Mouse (Mus musculus): ENCODE data around the gene Gm11549. TPM values are rescaled to one million over a fixed set of nuclear protein-coding genes. Genes with fewer than 3 reads are reported as not detected.

Gm11549 gene
- polyA plus RNA-seq (2015; fragmentation: Nextera tagmentation; extraction: Ambion mirVana), result not detected in 2 replicates

- H3K4me2 ChIP-seq (ENCODE audit: low read depth, low read length), result peak within 1 kb of the TSS; percentile 57
- H3K36me3 ChIP-seq (ENCODE audit: control insufficient read depth, insufficient read depth), result no peaks in the 10 kb centered on the region
- ATAC-seq (ENCODE audit: low read depth), result no peak
- peak within 1 kb of the TSS; percentile 46 for H3K4me3 ChIP-seq (ENCODE audit: low read depth, low read length)
- 1% methylated on average over 51 of the region's 51 CpGs for WGBS (ENCODE audit: insufficient replicate concordance)
- H3K9me3 ChIP-seq (replicated peaks; ENCODE audit: control insufficient read depth, low read length), result no peaks in the 10 kb centered on the region
- H3K27me3 ChIP-seq (ENCODE audit: control insufficient read depth, insufficient read depth, low read depth, low read length), result peaks cover 27% of the 10 kb centered on the region
- no peak within 1 kb of the TSS for H3K9ac ChIP-seq (ENCODE audit: low read depth, low read length)
- H3K4me1 ChIP-seq (ENCODE audit: control insufficient read depth, low read depth, low read length), result no peaks in the 10 kb centered on the region
- H3K27ac ChIP-seq (ENCODE audit: low read length), result no peak within 1 kb of the TSS
These were observed at the start of gene Gm11549 for GRCm38 (mm10) chr3:36521073-36522060. Gene Gm11549 (minus strand): TSS chr3:36521813.

GRCm38 (mm10) chr3:36569836-36570235, 48.2 kb upstream of the Gm11549 start:
- peaks cover 19% of the 10 kb centered on the region for H3K4me1 ChIP-seq (ENCODE audit: control insufficient read depth, low read depth, low read length)
- no peaks in the 10 kb centered on the region for H3K9me3 ChIP-seq (replicated peaks; ENCODE audit: control insufficient read depth, low read length)
- WGBS (ENCODE audit: insufficient replicate concordance), result 23% methylated on average over 5 of the region's 5 CpGs
- no peaks in the 10 kb centered on the region for H3K27me3 ChIP-seq (ENCODE audit: control insufficient read depth, insufficient read depth, low read depth, low read length)
- peak; percentile 56 for ATAC-seq (ENCODE audit: low read depth)
- H3K4me3 ChIP-seq (ENCODE audit: low read depth, low read length), result peak overlapping the region; percentile 100
- H3K4me2 ChIP-seq (ENCODE audit: low read depth, low read length), result peak overlapping the region; percentile 65
- H3K36me3 ChIP-seq (ENCODE audit: control insufficient read depth, insufficient read depth), result peaks cover 48% of the 10 kb centered on the region
- peak overlapping the region; percentile 100 for H3K9ac ChIP-seq (ENCODE audit: low read depth, low read length)
- peak overlapping the region; percentile 93 for H3K27ac ChIP-seq (ENCODE audit: low read length)

GRCm38 (mm10) chr3:36563666-36564065, 42.1 kb upstream of the Gm11549 start:
- Histone ChIP-seq H3K9ac (ENCODE audit: low read depth, low read length) (no peak overlapping the region), H3K27ac (ENCODE audit: low read length) (no peak overlapping the region), H3K9me3 (replicated peaks; ENCODE audit: control insufficient read depth, low read length) (no peaks in the 10 kb centered on the region), H3K4me3 (ENCODE audit: low read depth, low read length) (no peak overlapping the region), H3K4me2 (ENCODE audit: low read depth, low read length) (no peak overlapping the region), H3K27me3 (ENCODE audit: control insufficient read depth, insufficient read depth, low read depth, low read length) (no peaks in the 10 kb centered on the region), H3K4me1 (ENCODE audit: control insufficient read depth, low read depth, low read length) (peaks cover 14% of the 10 kb centered on the region), H3K36me3 (ENCODE audit: control insufficient read depth, insufficient read depth) (peaks cover 59% of the 10 kb centered on the region)
- ATAC-seq (ENCODE audit: low read depth), result no peak
- WGBS (ENCODE audit: insufficient replicate concordance), result 89% methylated on average over 3 of the region's 3 CpGs

- WGBS (ENCODE audit: insufficient replicate concordance), result 58% methylated on average over 4 of the region's 4 CpGs
- peak; percentile 98 for ATAC-seq (ENCODE audit: low read depth)
- H3K4me1 ChIP-seq (ENCODE audit: control insufficient read depth, low read depth, low read length), result peaks cover 9% of the 10 kb centered on the region
- H3K27me3 ChIP-seq (ENCODE audit: control insufficient read depth, insufficient read depth, low read depth, low read length), result no peaks in the 10 kb centered on the region
- H3K36me3 ChIP-seq (ENCODE audit: control insufficient read depth, insufficient read depth), result peaks cover 41% of the 10 kb centered on the region
- no peak overlapping the region for H3K4me3 ChIP-seq (ENCODE audit: low read depth, low read length)
- H3K27ac ChIP-seq (ENCODE audit: low read length), result no peak overlapping the region
- H3K4me2 ChIP-seq (ENCODE audit: low read depth, low read length), result no peak overlapping the region
- no peak overlapping the region for H3K9ac ChIP-seq (ENCODE audit: low read depth, low read length)
- H3K9me3 ChIP-seq (replicated peaks; ENCODE audit: control insufficient read depth, low read length), result no peaks in the 10 kb centered on the region
These were observed 38.0 kb upstream of the Gm11549 start for GRCm38 (mm10) chr3:36559606-36560005.

GRCm38 (mm10) chr3:36557601-36558000, 36.0 kb upstream of the Gm11549 start:
- Histone ChIP-seq H3K9me3 (replicated peaks; ENCODE audit: control insufficient read depth, low read length) (no peaks in the 10 kb centered on the region), H3K27ac (ENCODE audit: low read length) (no peak overlapping the region), H3K27me3 (ENCODE audit: control insufficient read depth, insufficient read depth, low read depth, low read length) (no peaks in the 10 kb centered on the region), H3K4me3 (ENCODE audit: low read depth, low read length) (no peak overlapping the region), H3K9ac (ENCODE audit: low read depth, low read length) (no peak overlapping the region), H3K4me1 (ENCODE audit: control insufficient read depth, low read depth, low read length) (peaks cover 9% of the 10 kb centered on the region), H3K4me2 (ENCODE audit: low read depth, low read length) (no peak overlapping the region), H3K36me3 (ENCODE audit: control insufficient read depth, insufficient read depth) (peaks cover 30% of the 10 kb centered on the region)
- 78% methylated on average over 1 of the region's 1 CpGs for WGBS (ENCODE audit: insufficient replicate concordance)
- ATAC-seq (ENCODE audit: low read depth), result no peak

- ATAC-seq (ENCODE audit: low read depth), result peak; percentile 97
- Histone ChIP-seq H3K4me3 (ENCODE audit: low read depth, low read length) (peak within 1 kb of the TSS; percentile 93), H3K27me3 (ENCODE audit: control insufficient read depth, insufficient read depth, low read depth, low read length) (peaks cover 4% of the 10 kb centered on the region), H3K4me1 (ENCODE audit: control insufficient read depth, low read depth, low read length) (peaks cover 10% of the 10 kb centered on the region), H3K27ac (ENCODE audit: low read length) (peak within 1 kb of the TSS; percentile 44; the same call in 1 of the 2 replicates), H3K4me2 (ENCODE audit: low read depth, low read length) (peak within 1 kb of the TSS; percentile 91), H3K9ac (ENCODE audit: low read depth, low read length) (peak within 1 kb of the TSS; percentile 85), H3K36me3 (ENCODE audit: control insufficient read depth, insufficient read depth) (peaks cover 18% of the 10 kb centered on the region), H3K9me3 (replicated peaks; ENCODE audit: control insufficient read depth, low read length) (no peaks in the 10 kb centered on the region)
- WGBS (ENCODE audit: insufficient replicate concordance), result under 1% methylated on average over 39 of the region's 39 CpGs
These were observed 30.9 kb upstream of the Gm11549 start, which contains the start of gene Exosc9 for GRCm38 (mm10) chr3:36552406-36553047. Gene Exosc9 (plus strand): TSS chr3:36552606.

- H3K27me3 ChIP-seq (ENCODE audit: control insufficient read depth, insufficient read depth, low read depth, low read length), result peaks cover 4% of the 10 kb centered on the region
- peak overlapping the region; percentile 93 for H3K4me3 ChIP-seq (ENCODE audit: low read depth, low read length)
- peak; percentile 8; the same call in 1 of the 2 replicates for ATAC-seq (ENCODE audit: low read depth)
- 0 out of 2 replicates have a peak overlapping the region, but pooled peaks have one; percentile 26 for H3K27ac ChIP-seq (ENCODE audit: low read length)
- H3K9ac ChIP-seq (ENCODE audit: low read depth, low read length), result peak overlapping the region; percentile 16; the same call in 1 of the 2 replicates
- peaks cover 16% of the 10 kb centered on the region for H3K36me3 ChIP-seq (ENCODE audit: control insufficient read depth, insufficient read depth)
- peaks cover 10% of the 10 kb centered on the region for H3K4me1 ChIP-seq (ENCODE audit: control insufficient read depth, low read depth, low read length)
- WGBS (ENCODE audit: insufficient replicate concordance), result 23% methylated on average over 12 of the region's 12 CpGs
- peak overlapping the region; percentile 91 for H3K4me2 ChIP-seq (ENCODE audit: low read depth, low read length)
- no peaks in the 10 kb centered on the region for H3K9me3 ChIP-seq (replicated peaks; ENCODE audit: control insufficient read depth, low read length)
These were observed 30.3 kb upstream of the Gm11549 start for GRCm38 (mm10) chr3:36551851-36552384.

GRCm38 (mm10) chr3:36551343-36551742, 29.7 kb upstream of the Gm11549 start:
- peaks cover 15% of the 10 kb centered on the region for H3K36me3 ChIP-seq (ENCODE audit: control insufficient read depth, insufficient read depth)
- no peak overlapping the region for H3K27ac ChIP-seq (ENCODE audit: low read length)
- WGBS (ENCODE audit: insufficient replicate concordance), result 46% methylated on average over 9 of the region's 9 CpGs
- H3K4me3 ChIP-seq (ENCODE audit: low read depth, low read length), result no peak overlapping the region
- H3K4me1 ChIP-seq (ENCODE audit: control insufficient read depth, low read depth, low read length), result peaks cover 10% of the 10 kb centered on the region
- no peaks in the 10 kb centered on the region for H3K9me3 ChIP-seq (replicated peaks; ENCODE audit: control insufficient read depth, low read length)
- H3K4me2 ChIP-seq (ENCODE audit: low read depth, low read length), result no peak overlapping the region
- H3K27me3 ChIP-seq (ENCODE audit: control insufficient read depth, insufficient read depth, low read depth, low read length), result peaks cover 4% of the 10 kb centered on the region
- no peak overlapping the region for H3K9ac ChIP-seq (ENCODE audit: low read depth, low read length)
- ATAC-seq (ENCODE audit: low read depth), result no peak
